Mouse (Mus musculus) lung, postnatal 0 days (tissue): ENCODE results near the gene Blzf1. TPM values are rescaled to one million over a fixed set of nuclear protein-coding genes. Genes with fewer than 3 reads are reported as not detected.

Experiments
- ATAC-seq: fragments of 200-750 bp; cut with Nextera tagmentation; 2 replicates; pipeline ENCODE4 v1.8.0; 2017; ENCODE audit warnings: moderate library complexity
- DNase-seq: peaks from one replicate; pipeline ENCODE4 v3.0.0-alpha.2; 2016; ENCODE audit warnings: low spot score
- H3K27ac ChIP-seq: fragments of 300-500 bp; sonication (generic); 2 replicates; pipeline ENCODE4 v1.5.1; 2014; ENCODE audit warnings: antibody characterized with exemption, mild to moderate bottlenecking, low read length, mixed read lengths
- H3K27me3 ChIP-seq: fragments of 300-500 bp; sonication (generic); replicated peaks from 2 replicates; pipeline ENCODE4 v1.6.1; 2014; ENCODE audit warnings: low read length, mixed read lengths; ENCODE audit not compliant: insufficient read depth
- H3K36me3 ChIP-seq: fragments of 300-500 bp; sonication (generic); 2 replicates; pipeline ENCODE4 v1.6.1; 2014; ENCODE audit warnings: low read length, mixed read lengths; ENCODE audit not compliant: insufficient read depth
- H3K4me1 ChIP-seq: fragments of 300-500 bp; sonication (generic); 2 replicates; pipeline ENCODE4 v1.6.1; 2014; ENCODE audit warnings: antibody characterized with exemption, low read depth, low read length, mixed read lengths; ENCODE audit not compliant: insufficient read depth
- H3K4me2 ChIP-seq: fragments of 300-500 bp; sonication (generic); replicated peaks from 2 replicates; pipeline ENCODE4 v1.6.1; 2014; ENCODE audit warnings: low read depth, mild to moderate bottlenecking, low read length, moderate library complexity, mixed read lengths
- H3K4me3 ChIP-seq: fragments of 300-500 bp; sonication (generic); 2 replicates; pipeline ENCODE4 v1.5.1; 2014; ENCODE audit warnings: low read depth, low read length
- H3K9ac ChIP-seq: fragments of 300-500 bp; sonication (generic); replicated peaks from 2 replicates; pipeline ENCODE4 v1.6.1; 2014; ENCODE audit warnings: low read depth, mild to moderate bottlenecking
- H3K9me3 ChIP-seq: fragments of 300-500 bp; sonication (generic); 2 replicates; pipeline ENCODE4 v1.6.1; 2016; ENCODE audit warnings: low read length, mixed read lengths
- CTCF ChIP-seq: IDR thresholded peaks from 2 replicates; pipeline ENCODE4 v1.5.1; 2016; ENCODE audit warnings: antibody characterized with exemption, mild to moderate bottlenecking
- EP300 ChIP-seq: IDR thresholded peaks from 2 replicates; pipeline ENCODE4 v1.6.1; 2016; ENCODE audit warnings: antibody characterized with exemption, mild to moderate bottlenecking, control low read depth
- WGBS: fragments of 180-500 bp; shearing (Covaris S2); extraction: QIAGEN DNeasy Blood & Tissue Kit; methylation state at CpG from one replicate; pipeline ENCODE4 v1.1.7; 2014; 5-methylcytosine and 5-hydroxymethylcytosine counted together
- polyA plus RNA-seq: library from polyadenylated mRNA; unstranded; fragments of >200 nt; fragmentation: Nextera tagmentation; extraction: Ambion mirVana; gene quantifications from 2 replicates; pipeline ENCODE4 v1.2.1, GENCODE M21; 2015

Blzf1 gene
- polyA plus RNA-seq, 1 experiment from 2014 or later = 27.8 TPM

GRCm38 (mm10) chr1:164273659-164274058 is 33.6 kb downstream of the Blzf1 start:
- DNase-seq = no peak
- no peaks in the 10 kb centered on the region; the same call in 1 of the 2 replicates for H3K4me1 ChIP-seq
- H3K4me2 ChIP-seq = no peak overlapping the region
- H3K9me3 ChIP-seq = no peaks in the 10 kb centered on the region
- ATAC-seq = no peak
- 79% methylated on average over 6 of the region's 6 CpGs for WGBS
- TF ChIP-seq EP300 (no peak), CTCF (no peak)
- H3K27me3 ChIP-seq = no peaks in the 10 kb centered on the region
- no peaks in the 10 kb centered on the region for H3K36me3 ChIP-seq
- H3K27ac ChIP-seq = no peak overlapping the region
- no peak overlapping the region for H3K9ac ChIP-seq
- no peak overlapping the region for H3K4me3 ChIP-seq

GRCm38 (mm10) chr1:164270941-164271340 is 36.3 kb downstream of the Blzf1 start:
- H3K4me1 ChIP-seq = no peaks in the 10 kb centered on the region; the same call in 1 of the 2 replicates
- TF ChIP-seq CTCF = no peak
- TF ChIP-seq EP300 = no peak
- no peak for ATAC-seq
- no peak for DNase-seq
- 83% methylated on average over 7 of the region's 7 CpGs for WGBS
- H3K27ac ChIP-seq = no peak overlapping the region
- no peak overlapping the region for H3K4me3 ChIP-seq
- H3K9ac ChIP-seq = no peak overlapping the region
- no peak overlapping the region for H3K4me2 ChIP-seq
- no peaks in the 10 kb centered on the region for H3K27me3 ChIP-seq
- no peaks in the 10 kb centered on the region for H3K36me3 ChIP-seq
- no peaks in the 10 kb centered on the region for H3K9me3 ChIP-seq

- Histone ChIP-seq H3K27me3 (no peaks in the 10 kb centered on the region), H3K4me3 (no peak overlapping the region), H3K36me3 (peaks cover 7% of the 10 kb centered on the region; the same call in 1 of the 2 replicates), H3K27ac (no peak overlapping the region), H3K4me2 (no peak overlapping the region), H3K4me1 (no peaks in the 10 kb centered on the region), H3K9me3 (no peaks in the 10 kb centered on the region), H3K9ac (no peak overlapping the region)
- DNase-seq (peak; percentile 91), ATAC-seq (peak; percentile 91)
- TF ChIP-seq CTCF (no peak), EP300 (peak; percentile 70)
- 69% methylated on average over 7 of the region's 7 CpGs for WGBS
Measured at GRCm38 (mm10) chr1:164261553-164261952, 45.7 kb downstream of the Blzf1 start.

GRCm38 (mm10) chr1:164260171-164261028 is 46.9 kb downstream of the Blzf1 start:
- H3K4me2 ChIP-seq = no peak overlapping the region
- TF ChIP-seq CTCF = no peak
- peak; percentile 66 for TF ChIP-seq EP300
- peak; percentile 57 for ATAC-seq
- H3K36me3 ChIP-seq = peaks cover 7% of the 10 kb centered on the region; the same call in 1 of the 2 replicates
- peak; percentile 41 for DNase-seq
- H3K27ac ChIP-seq = no peak overlapping the region
- no peaks in the 10 kb centered on the region for H3K4me1 ChIP-seq
- H3K4me3 ChIP-seq = no peak overlapping the region
- H3K9ac ChIP-seq = no peak overlapping the region
- H3K9me3 ChIP-seq = no peaks in the 10 kb centered on the region
- no peaks in the 10 kb centered on the region for H3K27me3 ChIP-seq
- 65% methylated on average over 16 of the region's 16 CpGs for WGBS

DNA sequence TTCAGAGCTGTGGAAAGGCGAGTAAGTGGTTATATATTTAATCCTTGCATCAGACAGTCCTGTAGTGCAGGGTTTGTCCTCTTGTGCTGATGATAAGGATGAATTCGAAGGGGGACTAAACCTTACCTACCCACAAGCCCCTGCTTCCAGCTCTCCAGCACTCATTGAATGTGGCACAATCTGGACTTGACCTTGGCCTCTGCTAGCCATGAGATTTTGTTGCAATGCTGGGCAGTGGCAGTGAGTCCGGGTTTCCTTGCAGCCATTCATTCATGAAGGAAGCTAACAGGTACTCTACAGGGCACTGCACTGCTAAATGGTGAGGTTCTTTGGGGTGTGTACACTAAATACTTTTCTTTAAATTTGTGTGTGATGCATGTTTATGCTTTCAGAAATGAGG is 52.5 kb downstream of the Blzf1 start:
- no peak overlapping the region for H3K4me2 ChIP-seq
- no peak for TF ChIP-seq CTCF
- TF ChIP-seq EP300 = no peak
- peaks cover 9% of the 10 kb centered on the region; the same call in 1 of the 2 replicates for H3K4me1 ChIP-seq
- H3K9me3 ChIP-seq = no peaks in the 10 kb centered on the region
- H3K27ac ChIP-seq = no peak overlapping the region
- WGBS = 65% methylated on average over 3 of the region's 3 CpGs
- DNase-seq (no peak), ATAC-seq (no peak)
- H3K9ac ChIP-seq = no peak overlapping the region
- H3K4me3 ChIP-seq = no peak overlapping the region
- H3K36me3 ChIP-seq = 0 out of 2 replicates have a peak, but pooled peaks cover 4% of the 10 kb centered on the region
- no peaks in the 10 kb centered on the region for H3K27me3 ChIP-seq

DNA sequence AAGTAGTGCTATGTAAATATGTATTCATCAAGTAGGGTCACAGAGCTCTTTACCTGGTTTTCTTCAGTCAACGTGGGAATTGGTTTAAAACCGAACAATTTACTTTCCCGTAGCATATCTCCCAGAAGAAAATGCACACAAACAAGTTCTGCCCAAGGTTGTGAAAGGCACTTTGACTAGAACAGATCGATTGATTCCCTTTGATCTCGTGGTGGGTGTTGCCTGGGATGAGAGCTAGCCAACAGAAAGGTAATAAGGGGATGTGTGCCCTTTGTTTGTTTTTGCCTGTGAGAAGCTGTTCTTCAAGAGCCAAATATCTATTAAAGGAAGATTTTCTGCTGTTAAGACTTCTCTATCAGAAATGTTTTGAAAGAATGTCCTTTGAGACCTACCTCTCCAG is 54.7 kb downstream of the Blzf1 start:
- WGBS = 45% methylated on average over 5 of the region's 5 CpGs
- Histone ChIP-seq H3K4me2 (no peak overlapping the region), H3K36me3 (0 out of 2 replicates have a peak, but pooled peaks cover 4% of the 10 kb centered on the region), H3K9me3 (no peaks in the 10 kb centered on the region), H3K9ac (no peak overlapping the region), H3K4me3 (no peak overlapping the region), H3K27ac (no peak overlapping the region), H3K4me1 (peaks cover 14% of the 10 kb centered on the region; the same call in 1 of the 2 replicates), H3K27me3 (no peaks in the 10 kb centered on the region)
- ATAC-seq (no peak), DNase-seq (no peak)
- no peak for TF ChIP-seq CTCF
- TF ChIP-seq EP300 = no peak
